Mouse (Mus musculus): ENCODE data around the gene Cryab. TPM values are rescaled to one million over a fixed set of nuclear protein-coding genes. Genes with fewer than 3 reads are reported as not detected.

Gene Cryab
- total RNA-seq, 1 experiment from 2014 or later, result 0.41 TPM

- ATAC-seq (replicated peaks; ENCODE audit: low read depth, poor library complexity, severe bottlenecking), result peak; percentile 34; the same call in 1 of the 2 replicates
These were observed 24.6 kb downstream of the Cryab start for GRCm38 (mm10) chr9:50775662-50776126.

DNA sequence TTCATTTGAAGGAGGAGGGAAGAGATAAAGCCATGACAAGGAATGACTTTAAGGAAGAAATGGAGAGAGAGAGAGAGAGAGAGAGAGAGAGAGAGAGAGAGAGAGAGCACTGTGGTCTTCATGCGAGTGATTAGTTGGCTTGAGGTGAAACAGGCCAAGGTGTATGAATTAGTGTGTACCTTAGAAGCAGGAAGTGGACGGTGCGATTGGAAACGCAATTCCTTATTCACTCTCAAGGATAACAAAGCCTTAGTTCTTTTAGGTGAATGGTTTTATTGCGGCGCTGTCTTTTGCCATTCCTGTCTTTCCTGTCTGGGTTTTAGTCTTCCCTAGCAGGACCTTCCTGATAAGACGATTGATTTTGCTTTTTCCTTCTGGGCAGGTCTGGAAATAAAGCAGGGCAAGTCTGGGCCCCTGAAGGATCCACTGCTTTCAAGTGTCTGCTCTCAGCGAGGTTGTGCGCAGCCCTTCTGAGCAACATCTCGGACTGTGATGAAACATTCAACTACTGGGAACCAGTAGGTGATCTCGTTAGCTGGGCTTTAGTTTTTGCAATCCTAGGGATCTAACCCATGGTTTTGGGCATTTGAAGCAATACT lies 25.1 kb downstream of the Cryab start:
- no peak for ATAC-seq (replicated peaks; ENCODE audit: low read depth, poor library complexity, severe bottlenecking)

DNA sequence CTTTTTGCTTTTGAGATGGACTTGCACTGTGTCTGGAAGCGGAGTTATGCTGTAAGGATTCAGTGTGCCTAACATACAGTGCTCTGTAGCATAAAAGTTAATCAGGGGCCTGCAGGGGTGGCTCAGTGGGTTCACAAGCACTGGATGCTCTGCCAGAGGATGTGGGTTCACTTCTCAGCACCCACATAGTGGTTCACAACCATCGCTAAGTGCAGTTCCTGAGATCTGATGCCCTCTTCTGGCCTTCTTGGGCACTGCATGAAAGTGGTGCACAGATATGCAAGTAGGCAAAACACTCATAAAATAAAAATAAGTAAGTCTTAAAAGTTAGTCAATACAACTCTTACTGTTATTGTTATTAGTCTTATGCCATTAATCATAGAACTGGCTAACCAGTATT lies 31.0 kb downstream of the Cryab start:
- peak; percentile 74 for ATAC-seq (replicated peaks; ENCODE audit: low read depth, poor library complexity, severe bottlenecking)

DNA sequence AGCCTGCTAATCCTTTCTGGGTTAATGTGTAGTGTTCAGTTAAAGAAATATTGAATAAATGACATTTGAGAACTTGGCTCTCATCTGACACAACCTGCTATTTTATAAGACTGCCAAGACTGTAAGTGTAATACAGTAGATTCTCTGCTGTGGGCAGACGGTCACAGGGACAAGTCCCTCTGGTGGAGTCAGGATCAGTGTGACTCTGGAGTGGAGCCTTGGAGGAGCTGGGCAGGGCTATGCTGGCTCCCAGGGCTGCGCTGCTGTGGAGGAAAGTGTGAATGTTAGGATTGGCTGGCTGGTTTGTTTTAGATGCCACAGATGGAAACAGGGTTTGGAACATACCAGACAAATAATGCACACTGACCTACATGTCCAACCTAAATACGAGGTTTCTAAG lies 44.1 kb downstream of the Cryab start:
- no peak for ATAC-seq (replicated peaks; ENCODE audit: low read depth, poor library complexity, severe bottlenecking)

DNA sequence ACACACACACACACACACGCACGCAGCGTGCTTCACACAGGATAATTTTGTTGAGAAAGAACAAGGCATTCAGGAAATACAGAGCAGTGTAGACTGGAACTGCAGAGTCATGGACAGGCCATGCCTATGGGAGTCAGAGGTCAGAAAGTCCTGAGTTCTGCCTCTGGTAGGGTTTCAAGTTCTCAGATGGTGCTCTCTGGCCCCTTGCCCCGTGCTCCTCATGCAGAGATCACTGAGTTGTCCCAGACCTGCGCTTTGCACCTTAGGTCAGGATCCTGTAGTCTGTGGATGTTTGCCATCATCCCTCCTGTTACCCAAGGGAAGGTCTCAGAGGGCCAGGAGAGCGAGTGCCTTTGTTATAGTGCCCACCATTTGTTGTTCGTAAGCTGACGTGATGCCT lies 45.7 kb downstream of the Cryab start:
- ATAC-seq (replicated peaks; ENCODE audit: low read depth, poor library complexity, severe bottlenecking), result no peak

- no peak for ATAC-seq (replicated peaks; ENCODE audit: low read depth, poor library complexity, severe bottlenecking)
These were observed 46.5 kb downstream of the Cryab start for GRCm38 (mm10) chr9:50797641-50798040.

GRCm38 (mm10) chr9:50798368-50798767 lies 47.2 kb downstream of the Cryab start:
- ATAC-seq (replicated peaks; ENCODE audit: low read depth, poor library complexity, severe bottlenecking), result no peak

GRCm38 (mm10) chr9:50800985-50801384 lies 49.9 kb downstream of the Cryab start:
- ATAC-seq (replicated peaks; ENCODE audit: low read depth, poor library complexity, severe bottlenecking), result peak; percentile 93

- no peak; the same call in 1 of the 2 replicates for ATAC-seq (replicated peaks; ENCODE audit: low read depth, poor library complexity, severe bottlenecking)
These were observed 52.0 kb downstream of the Cryab start for GRCm38 (mm10) chr9:50803055-50803671.

Other genes starting within 250 kb of the Cryab start
- gene Pts, start 222.6 kb upstream of the Cryab start, total RNA-seq (2017), result 73.1 and 89.3 TPM in 2 replicates
- gene Il18, start 196.5 kb upstream of the Cryab start, total RNA-seq (2017), result 4.4 and 7.5 TPM in 2 replicates
- gene Bco2, start 196.1 kb upstream of the Cryab start, total RNA-seq (2017), result not detected in 2 replicates
- not detected in 2 replicates for gene Tex12, start 190.0 kb upstream of the Cryab start, total RNA-seq (2017)
- gene Sdhd, start 147.5 kb upstream of the Cryab start, total RNA-seq (2017), result 172 and 173 TPM in 2 replicates
- gene Timm8b, start 147.4 kb upstream of the Cryab start, total RNA-seq (2017), result 147 and 199 TPM in 2 replicates
- 0.24 and 4.4 TPM in 2 replicates for gene Pih1d2, start 134.0 kb upstream of the Cryab start, total RNA-seq (2017)
- gene Nkapd1, start 133.9 kb upstream of the Cryab start, total RNA-seq (2017), result 57.9 and 59.6 TPM in 2 replicates
- 37.5 and 49.9 TPM in 2 replicates for gene Dlat, start 91.5 kb upstream of the Cryab start, total RNA-seq (2017)
- gene Dixdc1, start 11.8 kb upstream of the Cryab start, total RNA-seq (2017), result not detected in 2 replicates
- gene 2310030G06Rik, start 4.8 kb upstream of the Cryab start, total RNA-seq (2017), result not detected in 2 replicates
- not detected in 2 replicates for gene Hspb2, start 1.0 kb downstream of the Cryab start, total RNA-seq (2017)
- gene Fdxacb1, start 16.9 kb downstream of the Cryab start, total RNA-seq (2017), result 5.5 and 8.8 TPM in 2 replicates
- gene Alg9, start 23.7 kb downstream of the Cryab start, total RNA-seq (2017), result 21.2 and 23.3 TPM in 2 replicates
- gene 1110032A03Rik, start 24.2 kb downstream of the Cryab start, total RNA-seq (2017), result 13.8 and 22.6 TPM in 2 replicates
- 66.6 and 66.9 TPM in 2 replicates for gene Ppp2r1b, start 94.0 kb downstream of the Cryab start, total RNA-seq (2017)

All from common myeloid progenitor, adult 5-6 weeks (primary cell).